Mouse (Mus musculus): ENCODE data around the gene Cxcr4. TPM values are rescaled to one million over a fixed set of nuclear protein-coding genes. Genes with fewer than 3 reads are reported as not detected.

Cxcr4 gene
- total and polyA plus RNA-seq, 3 experiments, result 80.3 to 169 (median 102) TPM

- Histone ChIP-seq H3K9ac (ENCODE audit: insufficient read depth, low read depth) (no peak overlapping the region), H3K36me3 (replicated peaks in 1 of 2; ENCODE audit: control insufficient read depth in 1 of 2, insufficient read depth in 1 of 2, low read length in 1 of 2) (no peaks in the 10 kb centered on the region), H3K79me2 (replicated peaks; ENCODE audit: control insufficient read depth, extremely low read depth, insufficient read depth, poor library complexity, severe bottlenecking) (peaks cover 16% of the 10 kb centered on the region), H3K27me3 (replicated peaks) (no peaks in the 10 kb centered on the region), H3K27ac (ENCODE audit: insufficient read depth, low read depth) (no peak overlapping the region), H3K4me3 (replicated peaks in 1 of 3; ENCODE audit: low read depth in 2 of 3, low read length in 2 of 3, poor library complexity in 1 of 3) (no peak overlapping the region), H3K9me3 (replicated peaks; ENCODE audit: low read length) (no peaks in the 10 kb centered on the region), H3K4me1 (ENCODE audit: control insufficient read depth in 1 of 2, insufficient read depth in 2 of 2) (peaks cover 15 to 48% of the 10 kb centered on the region in 2 experiments), H3K4me2 (ENCODE audit: insufficient read depth, low read depth, poor library complexity, severe bottlenecking) (no peak overlapping the region)
- TF ChIP-seq JUN (IDR thresholded peaks at IDR 0.05; ENCODE audit: insufficient read depth, low read depth, low read length) (no peak), HCFC1 (IDR thresholded peaks at IDR 0.05; ENCODE audit: low read depth, low read length) (no peak), UBTF (IDR thresholded peaks at IDR 0.05; ENCODE audit: low read depth, low read length) (no peak), TBP (conservative IDR thresholded peaks at IDR 0.05; ENCODE audit: low read depth, low read length) (no peak), USF2 (conservative IDR thresholded peaks at IDR 0.05; ENCODE audit: low read depth, low read length) (no peak), TCF12 (IDR thresholded peaks at IDR 0.05; ENCODE audit: low read depth, low read length) (no peak), ZMIZ1 (IDR thresholded peaks at IDR 0.05; ENCODE audit: low read depth, low read length) (no peak), IRF4 (IDR thresholded peaks at IDR 0.05; ENCODE audit: low read depth, low read length) (no peak), MAZ (IDR thresholded peaks at IDR 0.05; ENCODE audit: low read depth, low read length) (no peak), KAT2A (IDR thresholded peaks at IDR 0.05; ENCODE audit: insufficient replicate concordance, low read length) (no peak), ELF1 (IDR thresholded peaks at IDR 0.05; ENCODE audit: low read depth, low read length) (no peak), BHLHE40 (IDR thresholded peaks at IDR 0.05; ENCODE audit: low read depth, low read length) (no peak), PAX5 (IDR thresholded peaks at IDR 0.05; ENCODE audit: low read length) (no peak), RAD21 (IDR thresholded peaks at IDR 0.05; ENCODE audit: low read depth, low read length) (no peak)
- in situ Hi-C loops (cut with MboI; ENCODE audit: low pct_ligation_motif_present, low pct_unique_long_range_greater_than_20kb, low sequenced_read_pairs), result no loop called here
- DNase-seq (ENCODE audit: extremely low read depth), result no peak
- dilution Hi-C loops (cut with MboI; ENCODE audit: extremely low pct_ligation_motif_present, extremely low pct_unique_long_range_greater_than_20kb, low sequenced_read_pairs), result no loop called here
Measured at GRCm38 (mm10) chr1:128595528-128595927, 3.4 kb upstream of the Cxcr4 start.

- DNase-seq (ENCODE audit: extremely low read depth), result no peak
- Histone ChIP-seq H3K4me1 (ENCODE audit: control insufficient read depth in 1 of 2, insufficient read depth in 2 of 2) (peaks cover 14 to 43% of the 10 kb centered on the region in 2 experiments), H3K79me2 (replicated peaks; ENCODE audit: control insufficient read depth, extremely low read depth, insufficient read depth, poor library complexity, severe bottlenecking) (peaks cover 20% of the 10 kb centered on the region), H3K4me2 (ENCODE audit: insufficient read depth, low read depth, poor library complexity, severe bottlenecking) (no peak overlapping the region), H3K27me3 (replicated peaks) (no peaks in the 10 kb centered on the region), H3K36me3 (replicated peaks in 1 of 2; ENCODE audit: control insufficient read depth in 1 of 2, insufficient read depth in 1 of 2, low read length in 1 of 2) (no peaks in the 10 kb centered on the region), H3K27ac (ENCODE audit: insufficient read depth, low read depth) (no peak overlapping the region), H3K4me3 (replicated peaks in 1 of 3; ENCODE audit: low read depth in 2 of 3, low read length in 2 of 3, poor library complexity in 1 of 3) (no peak overlapping the region), H3K9ac (ENCODE audit: insufficient read depth, low read depth) (no peak overlapping the region), H3K9me3 (replicated peaks; ENCODE audit: low read length) (no peaks in the 10 kb centered on the region)
- in situ Hi-C loops (cut with MboI; ENCODE audit: low pct_ligation_motif_present, low pct_unique_long_range_greater_than_20kb, low sequenced_read_pairs), result no loop called here
- dilution Hi-C loops (cut with MboI; ENCODE audit: extremely low pct_ligation_motif_present, extremely low pct_unique_long_range_greater_than_20kb, low sequenced_read_pairs), result no loop called here
- TF ChIP-seq POLR2AphosphoS2 (IDR thresholded peaks at IDR 0.05; ENCODE audit: low read depth, low read length), result no peak
Measured at GRCm38 (mm10) chr1:128595105-128595420, 3.0 kb upstream of the Cxcr4 start.
